Mouse (Mus musculus): ENCODE measurements around the gene Paqr9. TPM values are rescaled to one million over a fixed set of nuclear protein-coding genes. Genes with fewer than 3 reads are reported as not detected.

The Paqr9 gene
- polyA plus RNA-seq, 1 experiment from 2014 or later = 2.8 TPM

GRCm38 (mm10) chr9:95554231-95555221, 4.9 kb upstream of the Paqr9 start:
- H3K27me3 ChIP-seq (ENCODE audit: insufficient read depth, low read length) = peaks cover 18% of the 10 kb centered on the region; the same call in 1 of the 2 replicates
- ATAC-seq (replicated peaks; ENCODE audit: low FRiP score, low read depth) = no peak
- H3K9me3 ChIP-seq (replicated peaks; ENCODE audit: low read length) = no peaks in the 10 kb centered on the region
- H3K4me3 ChIP-seq (replicated peaks; ENCODE audit: low read depth, low read length) = no peak overlapping the region
- no peaks in the 10 kb centered on the region for H3K4me1 ChIP-seq (replicated peaks; ENCODE audit: insufficient read depth, low read length)
- H3K9ac ChIP-seq (ENCODE audit: low read depth, low read length) = no peak overlapping the region
- H3K27ac ChIP-seq = no peak overlapping the region
- no peak for TF ChIP-seq CTCF (IDR thresholded peaks at IDR 0.05; ENCODE audit: low read depth)
- H3K36me3 ChIP-seq (ENCODE audit: insufficient read depth, low read length) = no peaks in the 10 kb centered on the region
- DNase-seq (ENCODE audit: low spot score) = no peak
- H3K4me2 ChIP-seq (ENCODE audit: low read length) = no peak overlapping the region
- 77% methylated on average over 18 of the region's 18 CpGs for WGBS

GRCm38 (mm10) chr9:95555233-95555740, 4.2 kb upstream of the Paqr9 start:
- ATAC-seq (replicated peaks; ENCODE audit: low FRiP score, low read depth) (no peak), DNase-seq (ENCODE audit: low spot score) (no peak)
- H3K4me1 ChIP-seq (replicated peaks; ENCODE audit: insufficient read depth, low read length) = peaks cover 3% of the 10 kb centered on the region; the same call in 1 of the 2 replicates
- H3K4me2 ChIP-seq (ENCODE audit: low read length) = no peak overlapping the region
- H3K27me3 ChIP-seq (ENCODE audit: insufficient read depth, low read length) = peaks cover 20% of the 10 kb centered on the region
- 79% methylated on average over 5 of the region's 5 CpGs for WGBS
- no peak overlapping the region for H3K9ac ChIP-seq (ENCODE audit: low read depth, low read length)
- H3K27ac ChIP-seq = no peak overlapping the region
- no peak for TF ChIP-seq CTCF (IDR thresholded peaks at IDR 0.05; ENCODE audit: low read depth)
- no peaks in the 10 kb centered on the region for H3K36me3 ChIP-seq (ENCODE audit: insufficient read depth, low read length)
- no peaks in the 10 kb centered on the region for H3K9me3 ChIP-seq (replicated peaks; ENCODE audit: low read length)
- H3K4me3 ChIP-seq (replicated peaks; ENCODE audit: low read depth, low read length) = no peak overlapping the region

GRCm38 (mm10) chr9:95556067-95556512, 3.4 kb upstream of the Paqr9 start:
- WGBS = 92% methylated on average over 4 of the region's 4 CpGs
- H3K27ac ChIP-seq = no peak overlapping the region
- H3K36me3 ChIP-seq (ENCODE audit: insufficient read depth, low read length) = no peaks in the 10 kb centered on the region
- H3K4me1 ChIP-seq (replicated peaks; ENCODE audit: insufficient read depth, low read length) = peaks cover 6% of the 10 kb centered on the region; the same call in 1 of the 2 replicates
- H3K4me3 ChIP-seq (replicated peaks; ENCODE audit: low read depth, low read length) = no peak overlapping the region
- no peak for ATAC-seq (replicated peaks; ENCODE audit: low FRiP score, low read depth)
- peaks cover 28% of the 10 kb centered on the region for H3K27me3 ChIP-seq (ENCODE audit: insufficient read depth, low read length)
- TF ChIP-seq CTCF (IDR thresholded peaks at IDR 0.05; ENCODE audit: low read depth) = no peak
- H3K9ac ChIP-seq (ENCODE audit: low read depth, low read length) = no peak overlapping the region
- H3K9me3 ChIP-seq (replicated peaks; ENCODE audit: low read length) = no peaks in the 10 kb centered on the region
- H3K4me2 ChIP-seq (ENCODE audit: low read length) = no peak overlapping the region
- DNase-seq (ENCODE audit: low spot score) = no peak

GRCm38 (mm10) chr9:95557722-95558121, 1.7 kb upstream of the Paqr9 start:
- Histone ChIP-seq H3K36me3 (ENCODE audit: insufficient read depth, low read length) (no peaks in the 10 kb centered on the region), H3K9ac (ENCODE audit: low read depth, low read length) (no peak overlapping the region), H3K4me3 (replicated peaks; ENCODE audit: low read depth, low read length) (no peak overlapping the region), H3K27ac (no peak overlapping the region), H3K4me2 (ENCODE audit: low read length) (no peak overlapping the region), H3K9me3 (replicated peaks; ENCODE audit: low read length) (no peaks in the 10 kb centered on the region), H3K27me3 (ENCODE audit: insufficient read depth, low read length) (peaks cover 35% of the 10 kb centered on the region), H3K4me1 (replicated peaks; ENCODE audit: insufficient read depth, low read length) (peaks cover 6% of the 10 kb centered on the region; the same call in 1 of the 2 replicates)
- 67% methylated on average over 6 of the region's 6 CpGs for WGBS
- ATAC-seq (replicated peaks; ENCODE audit: low FRiP score, low read depth) (no peak), DNase-seq (ENCODE audit: low spot score) (no peak)
- TF ChIP-seq CTCF (IDR thresholded peaks at IDR 0.05; ENCODE audit: low read depth) = no peak

- Histone ChIP-seq H3K4me3 (replicated peaks; ENCODE audit: low read depth, low read length) (peak overlapping the region; percentile 67; the same call in 1 of the 2 replicates), H3K4me2 (ENCODE audit: low read length) (peak overlapping the region; percentile 95; the same call in 1 of the 2 replicates), H3K27ac (no peak overlapping the region), H3K27me3 (ENCODE audit: insufficient read depth, low read length) (peaks cover 35% of the 10 kb centered on the region), H3K9me3 (replicated peaks; ENCODE audit: low read length) (no peaks in the 10 kb centered on the region), H3K36me3 (ENCODE audit: insufficient read depth, low read length) (no peaks in the 10 kb centered on the region), H3K9ac (ENCODE audit: low read depth, low read length) (no peak overlapping the region), H3K4me1 (replicated peaks; ENCODE audit: insufficient read depth, low read length) (peaks cover 6% of the 10 kb centered on the region; the same call in 1 of the 2 replicates)
- DNase-seq (ENCODE audit: low spot score) (no peak), ATAC-seq (replicated peaks; ENCODE audit: low FRiP score, low read depth) (no peak)
- 10% methylated on average over 11 of the region's 11 CpGs for WGBS
- TF ChIP-seq CTCF (IDR thresholded peaks at IDR 0.05; ENCODE audit: low read depth) = no peak
Observed at GRCm38 (mm10) chr9:95558726-95559058, 765 bp upstream of the Paqr9 start.

- Histone ChIP-seq H3K4me1 (replicated peaks; ENCODE audit: insufficient read depth, low read length) (peaks cover 6% of the 10 kb centered on the region; the same call in 1 of the 2 replicates), H3K27me3 (ENCODE audit: insufficient read depth, low read length) (peaks cover 35% of the 10 kb centered on the region), H3K4me2 (ENCODE audit: low read length) (peak overlapping the region; percentile 95), H3K4me3 (replicated peaks; ENCODE audit: low read depth, low read length) (peak overlapping the region; percentile 67), H3K36me3 (ENCODE audit: insufficient read depth, low read length) (no peaks in the 10 kb centered on the region), H3K27ac (no peak overlapping the region; the same call in 1 of the 2 replicates), H3K9me3 (replicated peaks; ENCODE audit: low read length) (no peaks in the 10 kb centered on the region), H3K9ac (ENCODE audit: low read depth, low read length) (peak overlapping the region; percentile 56)
- ATAC-seq (replicated peaks; ENCODE audit: low FRiP score, low read depth) (peak; percentile 62), DNase-seq (ENCODE audit: low spot score) (no peak)
- WGBS = 14% methylated on average over 71 of the region's 78 CpGs
- TF ChIP-seq CTCF (IDR thresholded peaks at IDR 0.05; ENCODE audit: low read depth) = no peak
Observed at GRCm38 (mm10) chr9:95559936-95560735, 679 bp downstream of the Paqr9 start.
